Mouse (Mus musculus): ENCODE results near the gene Mtch1. TPM values are rescaled to one million over a fixed set of nuclear protein-coding genes. Genes with fewer than 3 reads are reported as not detected.

Gene Mtch1
- polyA plus RNA-seq, 1 experiment from 2014 or later: 278 TPM

DNA sequence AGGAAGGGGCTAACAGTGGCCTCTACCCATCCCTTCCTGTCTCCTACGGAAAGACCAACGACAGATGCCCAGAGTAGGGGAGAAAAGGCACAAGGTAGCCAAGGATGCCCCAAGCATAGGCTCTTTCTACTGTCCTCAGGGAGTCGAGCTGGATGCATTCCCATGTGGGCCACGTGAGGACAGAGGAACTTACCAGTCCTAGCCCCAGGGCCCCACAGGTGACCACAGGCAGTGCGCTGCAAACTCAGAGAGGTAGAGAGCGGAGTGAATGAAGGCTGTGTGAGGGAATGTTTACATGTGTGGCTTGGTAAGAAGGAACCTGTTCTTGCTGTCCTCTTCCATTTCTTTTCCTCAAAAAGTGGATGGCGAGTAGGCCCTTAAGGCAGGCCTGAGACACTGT, 41.9 kb downstream of the Mtch1 start:
- H3K4me1 ChIP-seq: peaks cover 48% of the 10 kb centered on the region
- H3K27me3 ChIP-seq (replicated peaks; ENCODE audit: low read depth, poor library complexity, severe bottlenecking): peaks cover 4% of the 10 kb centered on the region; the same call in 1 of the 2 replicates
- peak overlapping the region; percentile 63 for H3K27ac ChIP-seq (replicated peaks)
- DNase-seq (ENCODE audit: low spot score): no peak
- H3K9me3 ChIP-seq: no peaks in the 10 kb centered on the region
- peaks cover 12% of the 10 kb centered on the region for H3K36me3 ChIP-seq (replicated peaks)
- 0 out of 2 replicates have a peak overlapping the region, but pooled peaks have one; percentile 6 for H3K4me3 ChIP-seq
- 51% methylated on average over 7 of the region's 7 CpGs for WGBS

DNA sequence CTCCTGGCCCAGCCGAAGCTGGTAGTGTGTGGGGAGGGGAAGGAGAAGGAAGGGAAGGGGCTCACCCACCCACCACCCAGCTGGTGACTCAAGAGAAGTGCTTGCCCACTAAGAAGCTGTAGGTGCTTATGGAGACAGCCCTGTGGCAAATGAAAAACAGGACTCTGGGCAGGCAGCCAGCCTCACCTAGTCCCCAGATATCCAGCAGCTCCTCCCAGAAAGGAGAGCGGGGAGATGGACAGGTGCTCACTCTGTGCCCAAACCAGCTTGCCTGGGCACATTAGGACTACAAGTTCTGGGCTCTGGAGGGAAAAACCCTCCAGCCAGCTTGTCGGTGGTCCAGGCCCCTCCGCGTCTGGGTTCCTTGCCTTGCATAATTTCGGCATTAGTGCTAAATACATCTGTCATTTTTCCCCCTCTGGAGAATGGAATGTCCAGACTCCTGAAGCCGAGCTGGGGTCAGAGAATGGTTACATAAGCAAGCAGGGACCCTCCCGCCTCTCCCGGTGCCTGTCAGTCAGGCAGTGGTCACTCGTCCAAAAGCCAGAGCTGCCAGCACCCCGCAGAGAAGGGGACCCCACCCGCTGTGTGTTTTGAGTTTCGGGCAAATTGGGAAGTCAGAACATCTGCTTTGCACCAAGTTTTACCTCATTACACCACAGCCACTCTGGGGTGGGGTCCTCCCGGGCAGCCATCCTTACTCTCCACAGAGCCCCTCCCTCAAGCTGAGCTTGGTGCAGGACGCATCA, 42.5 kb downstream of the Mtch1 start:
- 0 out of 2 replicates have a peak overlapping the region, but pooled peaks have one; percentile 6 for H3K4me3 ChIP-seq
- peaks cover 48% of the 10 kb centered on the region for H3K4me1 ChIP-seq
- peak; percentile 39 for DNase-seq (ENCODE audit: low spot score)
- H3K27ac ChIP-seq (replicated peaks): peak overlapping the region; percentile 63
- H3K27me3 ChIP-seq (replicated peaks; ENCODE audit: low read depth, poor library complexity, severe bottlenecking): peaks cover 4% of the 10 kb centered on the region; the same call in 1 of the 2 replicates
- H3K36me3 ChIP-seq (replicated peaks): peaks cover 18% of the 10 kb centered on the region
- H3K9me3 ChIP-seq: no peaks in the 10 kb centered on the region
- 20% methylated on average over 15 of the region's 15 CpGs for WGBS

DNA sequence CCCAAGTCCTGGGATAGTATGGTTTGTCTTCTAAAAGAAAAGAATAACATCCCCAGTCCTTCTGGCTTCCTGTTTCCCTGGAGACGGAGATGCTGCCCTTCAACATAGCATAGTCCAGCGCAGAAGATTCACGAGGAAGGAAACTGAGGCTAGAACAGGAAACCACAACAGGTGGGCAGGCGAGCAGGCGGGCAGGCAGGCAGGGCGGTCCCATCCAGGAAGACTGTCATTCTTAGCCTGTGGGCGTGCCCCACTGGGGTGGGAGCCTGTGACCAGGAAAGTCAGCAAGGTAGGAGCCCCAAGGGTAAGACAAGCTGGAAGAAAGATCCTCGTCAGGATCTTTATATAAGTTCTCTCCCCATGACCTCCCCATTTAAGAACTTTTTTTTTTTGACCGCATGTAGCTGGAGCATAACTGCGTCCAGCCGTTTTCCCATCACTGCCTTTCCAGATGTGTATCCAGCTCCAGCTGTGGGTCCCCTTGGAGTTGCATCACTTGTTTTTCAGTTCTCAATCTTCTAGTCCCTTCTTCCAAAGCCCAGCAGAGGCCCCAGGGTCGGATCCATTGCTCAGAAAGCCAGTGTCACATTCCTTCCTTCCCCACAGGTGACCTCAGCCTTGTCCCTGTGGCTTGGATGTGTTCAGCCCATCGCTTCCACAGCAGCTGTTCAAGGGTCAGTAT, 43.2 kb downstream of the Mtch1 start:
- Histone ChIP-seq H3K27ac (replicated peaks) (peak overlapping the region; percentile 27; the same call in 1 of the 2 replicates), H3K4me1 (peaks cover 48% of the 10 kb centered on the region), H3K36me3 (replicated peaks) (peaks cover 25% of the 10 kb centered on the region), H3K27me3 (replicated peaks; ENCODE audit: low read depth, poor library complexity, severe bottlenecking) (peaks cover 4% of the 10 kb centered on the region; the same call in 1 of the 2 replicates), H3K9me3 (no peaks in the 10 kb centered on the region), H3K4me3 (no peak overlapping the region)
- DNase-seq (ENCODE audit: low spot score): no peak
- 55% methylated on average over 13 of the region's 13 CpGs for WGBS

DNA sequence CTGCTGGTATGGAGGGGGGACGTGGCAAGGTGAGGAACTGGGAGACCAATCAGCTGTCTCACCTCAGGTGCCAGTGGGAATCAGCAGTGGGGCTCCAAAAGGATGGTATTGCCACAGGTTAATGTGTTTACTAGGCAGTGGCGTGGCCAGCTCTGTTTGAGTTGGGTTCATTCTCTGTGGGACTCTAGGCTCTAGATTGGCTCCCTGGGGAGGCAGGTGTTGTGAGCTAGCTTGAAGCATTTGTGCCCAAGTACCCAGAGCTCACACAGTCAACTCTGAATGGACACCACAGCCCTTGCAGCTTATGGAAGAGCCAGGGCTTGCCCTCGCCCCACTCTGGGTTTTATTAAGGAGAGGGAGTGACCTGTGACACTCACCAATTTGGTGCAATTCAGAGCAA, 43.9 kb downstream of the Mtch1 start:
- Histone ChIP-seq H3K27ac (replicated peaks) (peak overlapping the region; percentile 83), H3K4me1 (peaks cover 48% of the 10 kb centered on the region), H3K9me3 (no peaks in the 10 kb centered on the region), H3K36me3 (replicated peaks) (peaks cover 32% of the 10 kb centered on the region), H3K4me3 (no peak overlapping the region), H3K27me3 (replicated peaks; ENCODE audit: low read depth, poor library complexity, severe bottlenecking) (peaks cover 4% of the 10 kb centered on the region; the same call in 1 of the 2 replicates)
- DNase-seq (ENCODE audit: low spot score): no peak
- WGBS: 63% methylated on average over 3 of the region's 3 CpGs

DNA sequence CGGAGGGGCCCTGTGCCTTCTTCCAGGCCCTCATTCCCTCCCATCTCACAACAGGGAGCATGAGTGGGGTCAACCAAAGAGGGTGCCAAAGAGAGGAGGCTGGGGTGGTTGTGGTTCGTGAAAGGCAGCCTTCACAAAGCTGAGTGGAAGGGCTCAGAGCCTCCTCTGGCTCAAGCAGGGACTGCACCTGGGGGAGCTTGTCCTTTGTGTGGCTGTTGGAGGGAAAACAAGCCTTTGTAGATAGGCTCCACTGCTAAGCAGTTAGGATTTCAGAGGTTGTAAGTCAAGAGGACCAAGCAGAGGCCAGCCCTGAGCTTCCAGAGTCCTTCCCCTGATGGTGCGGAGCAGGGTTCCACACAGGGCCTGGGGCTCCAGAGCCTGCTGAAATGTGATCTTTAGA, 44.6 kb downstream of the Mtch1 start:
- peak; percentile 64 for DNase-seq (ENCODE audit: low spot score)
- WGBS: 40% methylated on average over 3 of the region's 3 CpGs
- Histone ChIP-seq H3K27ac (replicated peaks) (peak overlapping the region; percentile 83), H3K27me3 (replicated peaks; ENCODE audit: low read depth, poor library complexity, severe bottlenecking) (peaks cover 4% of the 10 kb centered on the region; the same call in 1 of the 2 replicates), H3K9me3 (no peaks in the 10 kb centered on the region), H3K36me3 (replicated peaks) (peaks cover 40% of the 10 kb centered on the region), H3K4me1 (peaks cover 48% of the 10 kb centered on the region), H3K4me3 (no peak overlapping the region)

DNA sequence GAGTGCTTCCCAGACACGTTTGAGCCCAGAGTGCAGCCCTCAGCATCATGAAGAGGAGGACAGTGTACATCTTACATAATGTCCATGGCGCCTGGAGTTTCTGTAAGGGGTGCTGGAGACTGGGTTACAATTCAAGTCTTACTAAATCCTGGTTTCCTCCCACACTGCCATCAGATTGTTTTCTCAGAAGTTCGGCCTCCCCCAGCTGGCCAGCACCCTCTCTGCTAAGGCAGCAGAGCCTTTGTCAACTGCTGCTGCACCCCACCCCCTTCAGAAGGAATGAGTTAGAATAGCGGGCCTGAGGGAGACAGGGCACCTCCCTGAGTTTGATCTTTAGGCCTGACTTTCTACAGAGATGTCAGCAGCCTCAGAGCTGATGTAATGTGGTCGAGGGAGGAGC, 45.6 kb downstream of the Mtch1 start:
- peaks cover 53% of the 10 kb centered on the region for H3K4me1 ChIP-seq

DNA sequence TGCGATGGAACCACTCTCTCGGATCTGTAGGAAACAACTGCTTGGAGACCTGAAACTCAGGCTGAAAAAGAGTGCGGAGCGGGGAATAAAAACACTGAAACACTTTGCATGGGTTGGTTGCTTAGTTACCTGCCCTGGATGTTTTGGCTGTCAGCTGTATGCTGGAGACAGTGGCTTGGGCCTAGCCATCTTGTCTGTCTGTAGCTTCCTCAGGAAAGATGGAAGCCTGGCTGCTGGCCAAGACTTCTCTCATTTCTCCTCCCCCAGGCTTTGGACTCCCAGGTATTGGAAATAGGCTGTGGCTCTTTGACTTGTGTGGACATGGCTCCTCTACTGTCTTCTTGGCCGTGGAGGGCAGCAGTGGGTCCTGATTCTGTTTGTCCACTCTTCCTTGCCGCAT, 46.3 kb downstream of the Mtch1 start:
- no peaks in the 10 kb centered on the region for H3K9me3 ChIP-seq
- WGBS: 93% methylated on average over 6 of the region's 6 CpGs
- H3K4me1 ChIP-seq: peaks cover 60% of the 10 kb centered on the region
- H3K27me3 ChIP-seq (replicated peaks; ENCODE audit: low read depth, poor library complexity, severe bottlenecking): no peaks in the 10 kb centered on the region
- H3K36me3 ChIP-seq (replicated peaks): peaks cover 52% of the 10 kb centered on the region
- H3K27ac ChIP-seq (replicated peaks): no peak overlapping the region
- DNase-seq (ENCODE audit: low spot score): no peak
- no peak overlapping the region for H3K4me3 ChIP-seq

More for the DNA sequence above, 45.6 kb downstream of the Mtch1 start:
- Histone ChIP-seq H3K9me3 (no peaks in the 10 kb centered on the region), H3K4me3 (no peak overlapping the region), H3K27me3 (replicated peaks; ENCODE audit: low read depth, poor library complexity, severe bottlenecking) (no peaks in the 10 kb centered on the region), H3K27ac (replicated peaks) (peak overlapping the region; percentile 83; the same call in 1 of the 2 replicates), H3K36me3 (replicated peaks) (peaks cover 46% of the 10 kb centered on the region)
- WGBS: 81% methylated on average over 5 of the region's 5 CpGs
- DNase-seq (ENCODE audit: low spot score): no peak

DNA sequence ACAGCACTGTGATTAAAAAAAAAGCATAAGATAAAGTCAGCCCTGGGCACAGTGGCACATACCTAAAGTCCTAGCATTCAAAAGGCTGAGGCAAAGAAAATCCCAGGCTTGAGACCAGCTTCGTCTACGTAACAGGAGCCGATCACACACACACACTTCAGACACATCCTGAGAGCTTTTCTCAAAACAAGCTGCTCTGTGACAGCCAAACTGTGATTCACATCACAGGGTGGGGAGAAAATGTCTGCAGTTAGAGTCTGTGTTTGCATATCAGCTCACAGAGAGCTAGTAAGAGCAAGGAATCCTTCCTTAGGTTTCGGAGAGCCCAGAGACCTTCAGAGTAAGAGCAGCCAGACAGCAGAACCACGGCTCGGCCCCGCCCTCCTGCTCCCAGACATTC, 46.8 kb downstream of the Mtch1 start:
- 95% methylated on average over 7 of the region's 7 CpGs for WGBS
- DNase-seq (ENCODE audit: low spot score): no peak
- Histone ChIP-seq H3K36me3 (replicated peaks) (peaks cover 53% of the 10 kb centered on the region), H3K9me3 (no peaks in the 10 kb centered on the region), H3K27ac (replicated peaks) (no peak overlapping the region), H3K4me3 (no peak overlapping the region), H3K27me3 (replicated peaks; ENCODE audit: low read depth, poor library complexity, severe bottlenecking) (no peaks in the 10 kb centered on the region), H3K4me1 (peaks cover 60% of the 10 kb centered on the region)

DNA sequence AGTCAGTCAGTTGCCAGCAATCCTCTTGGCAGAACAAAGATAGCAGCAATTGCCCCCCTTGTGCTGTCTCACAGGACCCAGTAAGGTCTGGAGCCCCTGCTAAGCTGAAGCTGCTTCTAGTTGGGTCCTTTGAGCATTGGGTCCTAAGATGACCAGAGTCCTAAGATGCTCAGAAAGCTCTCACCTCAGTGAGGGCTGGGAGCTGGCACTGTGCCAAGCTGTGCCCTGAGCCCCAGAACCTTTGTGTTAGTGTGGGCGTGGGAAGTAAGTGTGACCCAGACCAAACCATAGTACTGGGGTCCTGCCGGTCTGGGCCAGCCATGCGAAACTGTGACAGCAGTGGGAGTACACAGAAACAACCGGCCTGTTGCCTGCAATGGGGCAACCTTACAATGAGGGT, 48.5 kb downstream of the Mtch1 start:
- H3K9me3 ChIP-seq: no peaks in the 10 kb centered on the region
- no peak for DNase-seq (ENCODE audit: low spot score)
- H3K27me3 ChIP-seq (replicated peaks; ENCODE audit: low read depth, poor library complexity, severe bottlenecking): no peaks in the 10 kb centered on the region
- H3K4me3 ChIP-seq: no peak overlapping the region
- H3K36me3 ChIP-seq (replicated peaks): peaks cover 70% of the 10 kb centered on the region
- whole genome bisulfite sequencing: 94% methylated on average over 4 of the region's 4 CpGs
- peaks cover 50% of the 10 kb centered on the region for H3K4me1 ChIP-seq
- no peak overlapping the region for H3K27ac ChIP-seq (replicated peaks)

DNA sequence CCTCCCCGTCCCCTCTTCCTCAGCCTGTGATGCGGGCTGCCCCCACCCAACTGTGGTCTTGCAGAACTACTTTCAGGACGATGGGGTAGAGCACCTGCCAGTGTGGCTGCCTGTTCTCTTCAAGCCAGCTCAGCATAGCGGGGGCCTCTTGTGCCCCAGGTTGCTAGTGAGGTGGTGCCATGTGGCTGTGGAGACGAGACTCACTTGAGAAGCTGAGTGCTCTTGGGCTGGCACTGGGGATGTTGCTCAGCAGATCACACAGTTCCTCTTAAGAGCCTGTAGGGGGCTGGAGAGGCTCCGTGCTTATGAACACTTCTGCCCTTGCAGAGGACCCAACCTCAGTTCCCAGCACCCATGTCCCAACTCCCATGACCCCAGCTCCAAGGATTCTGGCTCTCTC, 49.9 kb downstream of the Mtch1 start:
- WGBS: 84% methylated on average over 6 of the region's 6 CpGs
- Histone ChIP-seq H3K36me3 (replicated peaks) (peaks cover 84% of the 10 kb centered on the region), H3K4me3 (no peak overlapping the region), H3K27me3 (replicated peaks; ENCODE audit: low read depth, poor library complexity, severe bottlenecking) (no peaks in the 10 kb centered on the region), H3K9me3 (no peaks in the 10 kb centered on the region), H3K4me1 (peaks cover 35% of the 10 kb centered on the region), H3K27ac (replicated peaks) (peak overlapping the region; percentile 48; the same call in 1 of the 2 replicates)
- DNase-seq (ENCODE audit: low spot score): no peak

DNA sequence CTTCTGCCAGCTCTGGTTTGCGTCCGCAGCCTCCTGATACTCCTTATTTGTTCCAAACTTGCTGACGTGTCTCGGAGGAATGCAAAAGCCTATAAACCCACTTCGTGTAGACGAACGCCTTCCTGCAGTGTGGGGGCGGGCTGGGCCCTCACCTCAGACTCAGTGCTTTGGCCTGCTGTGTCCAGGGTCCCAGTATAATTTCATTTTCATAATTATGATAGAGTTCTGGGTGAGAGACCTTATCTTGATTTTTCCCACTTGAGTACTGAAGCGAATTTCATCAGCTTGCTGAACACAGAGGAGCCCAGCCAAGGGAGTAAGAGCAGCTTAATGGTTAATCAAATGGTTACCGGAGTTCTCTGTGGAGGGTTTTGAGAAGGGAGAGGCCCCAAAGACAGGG, 50.4 kb downstream of the Mtch1 start:
- no peak for DNase-seq (ENCODE audit: low spot score)
- Histone ChIP-seq H3K4me1 (peaks cover 30% of the 10 kb centered on the region), H3K36me3 (replicated peaks) (peaks cover 85% of the 10 kb centered on the region), H3K27ac (replicated peaks) (peak overlapping the region; percentile 48; the same call in 1 of the 2 replicates), H3K4me3 (no peak overlapping the region), H3K9me3 (no peaks in the 10 kb centered on the region), H3K27me3 (replicated peaks; ENCODE audit: low read depth, poor library complexity, severe bottlenecking) (no peaks in the 10 kb centered on the region)
- WGBS: 61% methylated on average over 10 of the region's 10 CpGs

DNA sequence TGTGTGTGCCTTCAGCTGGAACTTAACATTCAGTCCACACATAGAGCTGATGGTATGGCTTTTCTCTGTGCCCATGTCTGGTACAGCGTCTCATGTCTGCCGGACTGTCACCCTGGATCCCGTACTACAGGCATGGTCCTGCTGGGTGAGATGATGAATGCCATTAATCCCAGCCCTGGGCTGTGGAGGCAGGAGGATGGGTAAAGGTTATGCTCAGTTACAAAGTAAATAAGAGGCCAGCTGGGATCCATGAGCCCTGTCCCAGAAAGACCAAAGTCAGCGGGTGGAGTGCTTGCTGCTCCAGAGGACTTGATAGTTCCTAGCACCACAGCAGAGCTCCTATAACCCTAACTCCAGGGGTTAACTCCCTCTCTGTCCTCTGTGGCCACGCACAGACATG, 51.9 kb downstream of the Mtch1 start:
- Histone ChIP-seq H3K4me1 (peaks cover 26% of the 10 kb centered on the region), H3K27ac (replicated peaks) (no peak overlapping the region), H3K27me3 (replicated peaks; ENCODE audit: low read depth, poor library complexity, severe bottlenecking) (no peaks in the 10 kb centered on the region), H3K4me3 (no peak overlapping the region), H3K9me3 (no peaks in the 10 kb centered on the region), H3K36me3 (replicated peaks) (peaks cover 80% of the 10 kb centered on the region)
- WGBS: 71% methylated on average over 5 of the region's 5 CpGs
- DNase-seq (ENCODE audit: low spot score): no peak
